Mouse (Mus musculus) heart, embryonic 12.5 days (tissue): Measurements from ENCODE around the gene Vdr. TPM values are rescaled to one million over a fixed set of nuclear protein-coding genes. Genes with fewer than 3 reads are reported as not detected.

Experiments used
- ATAC-seq: fragments of 200-750 bp; cut with Nextera tagmentation; 2 replicates; pipeline ENCODE4 v1.8.0; 2017; ENCODE audit warnings: moderate TSS enrichment, moderate library complexity; ENCODE audit not compliant: insufficient number of reproducible peaks, low FRiP score
- H3K27ac ChIP-seq: fragments of 300-500 bp; sonication (generic); 2 replicates; pipeline ENCODE4 v1.5.1; 2016; ENCODE audit warnings: mild to moderate bottlenecking, moderate library complexity; ENCODE audit not compliant: poor library complexity, severe bottlenecking
- H3K27me3 ChIP-seq: fragments of 300-500 bp; sonication (generic); replicated peaks from 2 replicates; pipeline ENCODE4 v1.6.1; 2016; ENCODE audit warnings: mild to moderate bottlenecking, moderate library complexity
- H3K36me3 ChIP-seq: fragments of 300-500 bp; sonication (generic); 2 replicates; pipeline ENCODE4 v1.6.1; 2016; ENCODE audit warnings: mild to moderate bottlenecking, moderate library complexity
- H3K4me1 ChIP-seq: fragments of 300-500 bp; sonication (generic); replicated peaks from 2 replicates; pipeline ENCODE4 v1.6.1; 2016; ENCODE audit warnings: mild to moderate bottlenecking
- H3K4me2 ChIP-seq: fragments of 300-500 bp; sonication (generic); 2 replicates; pipeline ENCODE4 v1.6.1; 2016; ENCODE audit warnings: mild to moderate bottlenecking, moderate library complexity
- H3K4me3 ChIP-seq: fragments of 300-500 bp; sonication (generic); 2 replicates; pipeline ENCODE4 v1.5.1; 2016; ENCODE audit warnings: mild to moderate bottlenecking
- H3K9ac ChIP-seq: fragments of 300-500 bp; sonication (generic); 2 replicates; pipeline ENCODE4 v1.6.1; 2016; ENCODE audit warnings: mild to moderate bottlenecking, moderate library complexity
- H3K9me3 ChIP-seq: fragments of 300-500 bp; sonication (generic); replicated peaks from 2 replicates; pipeline ENCODE4 v1.6.1; 2016; ENCODE audit warnings: mild to moderate bottlenecking, moderate library complexity
- WGBS: fragments of 180-500 bp; shearing (Covaris S2); methylation state at CpG from one replicate; pipeline ENCODE4 v1.1.7; 2016; 5-methylcytosine and 5-hydroxymethylcytosine counted together
- polyA plus RNA-seq: library from polyadenylated mRNA; unstranded; fragments of >200 nt; fragmentation: Nextera tagmentation; extraction: Ambion mirVana; gene quantifications from 2 replicates; pipeline ENCODE4 v1.2.1, GENCODE M21; 2016

The Vdr gene
- polyA plus RNA-seq, 1 experiment from 2014 or later, result 1.4 TPM

- Histone ChIP-seq H3K4me1 (peaks cover 80% of the 10 kb centered on the region), H3K4me2 (peak overlapping the region; percentile 90), H3K4me3 (peak overlapping the region; percentile 88), H3K27me3 (no peaks in the 10 kb centered on the region), H3K36me3 (peaks cover 4% of the 10 kb centered on the region; the same call in 1 of the 2 replicates), H3K9me3 (no peaks in the 10 kb centered on the region), H3K27ac (peak overlapping the region; percentile 97), H3K9ac (peak overlapping the region; percentile 100)
- ATAC-seq, result 0 out of 2 replicates have a peak, but pooled peaks have one; percentile 9
- WGBS, result 44% methylated on average over 5 of the region's 5 CpGs
These were observed 81.5 kb downstream of the Vdr start for GRCm38 (mm10) chr15:97828901-97829338.

GRCm38 (mm10) chr15:97828221-97828842 is 82.1 kb downstream of the Vdr start:
- Histone ChIP-seq H3K4me2 (peak overlapping the region; percentile 90), H3K27ac (peak overlapping the region; percentile 97), H3K27me3 (no peaks in the 10 kb centered on the region), H3K4me3 (peak overlapping the region; percentile 88), H3K9ac (peak overlapping the region; percentile 51), H3K36me3 (peaks cover 8% of the 10 kb centered on the region; the same call in 1 of the 2 replicates), H3K4me1 (peaks cover 82% of the 10 kb centered on the region), H3K9me3 (no peaks in the 10 kb centered on the region)
- no peak for ATAC-seq
- 51% methylated on average over 6 of the region's 6 CpGs for WGBS

- 86% methylated on average over 8 of the region's 8 CpGs for WGBS
- Histone ChIP-seq H3K36me3 (peaks cover 8% of the 10 kb centered on the region; the same call in 1 of the 2 replicates), H3K4me1 (peaks cover 82% of the 10 kb centered on the region), H3K4me2 (peak overlapping the region; percentile 71; the same call in 1 of the 2 replicates), H3K27me3 (no peaks in the 10 kb centered on the region), H3K27ac (no peak overlapping the region), H3K4me3 (no peak overlapping the region), H3K9ac (no peak overlapping the region), H3K9me3 (no peaks in the 10 kb centered on the region)
- ATAC-seq, result no peak
These were observed 83.0 kb downstream of the Vdr start for GRCm38 (mm10) chr15:97827401-97827800.

- Histone ChIP-seq H3K27me3 (no peaks in the 10 kb centered on the region), H3K9me3 (no peaks in the 10 kb centered on the region), H3K4me3 (no peak overlapping the region), H3K36me3 (peaks cover 8% of the 10 kb centered on the region; the same call in 1 of the 2 replicates), H3K4me1 (peaks cover 82% of the 10 kb centered on the region), H3K9ac (peak overlapping the region; percentile 63; the same call in 1 of the 2 replicates), H3K27ac (0 out of 2 replicates have a peak overlapping the region, but pooled peaks have one; percentile 69), H3K4me2 (peak overlapping the region; percentile 71)
- WGBS, result 64% methylated on average over 5 of the region's 5 CpGs
- no peak for ATAC-seq
These were observed 83.7 kb downstream of the Vdr start for GRCm38 (mm10) chr15:97826588-97827261.

- Histone ChIP-seq H3K27me3 (no peaks in the 10 kb centered on the region), H3K36me3 (peaks cover 8% of the 10 kb centered on the region; the same call in 1 of the 2 replicates), H3K4me2 (peak overlapping the region; percentile 71), H3K9ac (peak overlapping the region; percentile 63), H3K27ac (peak overlapping the region; percentile 69), H3K4me1 (peaks cover 88% of the 10 kb centered on the region), H3K4me3 (peak overlapping the region; percentile 42), H3K9me3 (no peaks in the 10 kb centered on the region)
- 34% methylated on average over 12 of the region's 12 CpGs for WGBS
- no peak for ATAC-seq
These were observed 84.4 kb downstream of the Vdr start for GRCm38 (mm10) chr15:97825941-97826587.

- Histone ChIP-seq H3K4me3 (peak overlapping the region; percentile 42), H3K4me2 (peak overlapping the region; percentile 71), H3K27me3 (no peaks in the 10 kb centered on the region), H3K4me1 (peaks cover 96% of the 10 kb centered on the region), H3K36me3 (peaks cover 10% of the 10 kb centered on the region; the same call in 1 of the 2 replicates), H3K27ac (peak overlapping the region; percentile 69), H3K9ac (peak overlapping the region; percentile 63), H3K9me3 (no peaks in the 10 kb centered on the region)
- 4% methylated on average over 29 of the region's 29 CpGs for WGBS
- ATAC-seq, result peak; percentile 52
These were observed 85.1 kb downstream of the Vdr start for GRCm38 (mm10) chr15:97825071-97825940.

- peaks cover 13% of the 10 kb centered on the region; the same call in 1 of the 2 replicates for H3K36me3 ChIP-seq
- H3K9ac ChIP-seq, result peak overlapping the region; percentile 19; the same call in 1 of the 2 replicates
- H3K4me3 ChIP-seq, result no peak overlapping the region
- H3K4me1 ChIP-seq, result peaks cover 90% of the 10 kb centered on the region
- no peaks in the 10 kb centered on the region for H3K27me3 ChIP-seq
- no peak overlapping the region for H3K4me2 ChIP-seq
- H3K27ac ChIP-seq, result peak overlapping the region; percentile 50; the same call in 1 of the 2 replicates
- no peaks in the 10 kb centered on the region for H3K9me3 ChIP-seq
- ATAC-seq, result no peak
- WGBS, result 74% methylated on average over 6 of the region's 6 CpGs
These were observed 86.4 kb downstream of the Vdr start for GRCm38 (mm10) chr15:97824042-97824441.

- Histone ChIP-seq H3K9me3 (no peaks in the 10 kb centered on the region), H3K36me3 (peaks cover 13% of the 10 kb centered on the region; the same call in 1 of the 2 replicates), H3K4me2 (no peak overlapping the region), H3K4me1 (peaks cover 84% of the 10 kb centered on the region), H3K27me3 (no peaks in the 10 kb centered on the region), H3K4me3 (no peak overlapping the region), H3K27ac (no peak overlapping the region), H3K9ac (0 out of 2 replicates have a peak overlapping the region, but pooled peaks have one; percentile 19)
- WGBS, result 78% methylated on average over 12 of the region's 12 CpGs
- no peak for ATAC-seq
These were observed 87.0 kb downstream of the Vdr start for GRCm38 (mm10) chr15:97823479-97823878.

- Histone ChIP-seq H3K9me3 (no peaks in the 10 kb centered on the region), H3K27me3 (no peaks in the 10 kb centered on the region), H3K4me1 (peaks cover 79% of the 10 kb centered on the region), H3K27ac (no peak overlapping the region), H3K36me3 (peaks cover 13% of the 10 kb centered on the region; the same call in 1 of the 2 replicates), H3K4me2 (no peak overlapping the region; the same call in 1 of the 2 replicates), H3K4me3 (no peak overlapping the region), H3K9ac (peak overlapping the region; percentile 25; the same call in 1 of the 2 replicates)
- WGBS, result 48% methylated on average over 12 of the region's 12 CpGs
- ATAC-seq, result no peak
These were observed 87.7 kb downstream of the Vdr start for GRCm38 (mm10) chr15:97822545-97823228.

GRCm38 (mm10) chr15:97821983-97822363 is 88.5 kb downstream of the Vdr start:
- Histone ChIP-seq H3K4me1 (peaks cover 72% of the 10 kb centered on the region), H3K36me3 (peaks cover 13% of the 10 kb centered on the region; the same call in 1 of the 2 replicates), H3K4me3 (no peak overlapping the region), H3K4me2 (peak overlapping the region; percentile 34; the same call in 1 of the 2 replicates), H3K9ac (no peak overlapping the region), H3K9me3 (no peaks in the 10 kb centered on the region), H3K27ac (peak overlapping the region; percentile 82), H3K27me3 (no peaks in the 10 kb centered on the region)
- 58% methylated on average over 6 of the region's 6 CpGs for WGBS
- ATAC-seq, result no peak
